Mouse (Mus musculus) MEL (cell line): ENCODE data around the gene S100a1.

ENCODE experiments used
- EP300 ChIP-seq, 2 experiments: IDR thresholded peaks; 2 replicates each; pipeline ENCODE4 v1.6.1; 2011; ENCODE audit warnings: improper control_type of control experiment in 2 of 2, low read length in 2 of 2, low read depth in 1 of 2, mild to moderate bottlenecking in 1 of 2
- GATA1 ChIP-seq: IDR thresholded peaks from 2 replicates; pipeline ENCODE4 v1.6.1; 2011; ENCODE audit warnings: low read depth, low read length, improper control_type of control experiment

DNA sequence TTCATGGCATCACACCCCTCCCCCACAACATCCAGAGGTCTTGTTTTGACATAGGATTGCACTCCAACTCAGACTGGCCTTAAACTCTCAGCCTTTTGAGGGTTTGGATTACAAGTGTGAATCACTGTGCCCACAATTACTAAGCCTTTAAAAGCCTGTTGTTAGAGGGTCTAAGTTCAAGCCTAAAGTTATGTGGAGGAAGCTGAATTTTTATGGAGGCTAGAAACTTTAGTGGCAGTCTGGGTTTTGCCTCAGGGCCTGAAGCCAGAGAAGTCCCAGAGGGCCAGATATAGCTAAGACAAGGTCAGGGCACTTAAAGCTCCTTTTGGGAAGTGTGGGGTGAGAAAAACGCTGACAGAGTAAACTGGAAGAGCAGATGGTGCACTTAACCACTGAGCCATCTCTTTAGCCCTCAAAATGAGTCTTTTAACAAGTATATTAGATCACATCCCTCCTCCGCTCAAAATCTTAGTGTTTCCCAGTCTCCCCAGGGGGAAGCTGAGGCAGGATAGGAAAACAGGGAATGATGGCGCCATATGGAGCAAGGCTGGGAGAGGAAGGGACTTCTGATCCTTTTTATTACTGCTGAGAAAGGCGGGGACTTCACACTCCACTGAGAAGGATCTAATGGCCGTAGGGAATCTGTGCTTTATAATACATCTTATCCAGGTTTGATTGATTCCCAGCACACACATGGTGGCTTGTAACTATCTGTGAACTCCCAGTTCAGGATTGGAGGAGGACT, 35.7 kb upstream of the S100a1 start:
- TF ChIP-seq GATA1 (no peak), EP300 (IDR thresholded peaks at IDR 0.05; ENCODE audit: low read depth in 1 of 2, low read length in 2 of 2) (no peak)
